Mouse (Mus musculus) liver, embryonic 13.5 days (tissue): Measurements from ENCODE around the gene A730061H03Rik. TPM values are rescaled to one million over a fixed set of nuclear protein-coding genes. Genes with fewer than 3 reads are reported as not detected.

Experiments
- ATAC-seq: fragments of 200-750 bp; cut with Nextera tagmentation; 2 replicates; pipeline ENCODE4 v1.8.0; 2017; ENCODE audit warnings: low read depth, mild to moderate bottlenecking, moderate number of reproducible peaks, moderate library complexity
- DNase-seq: peaks from one replicate; pipeline ENCODE4 v3.0.0; 2022
- H3K27ac ChIP-seq: fragments of 300-500 bp; sonication (generic); 2 replicates; pipeline ENCODE4 v1.5.1; 2015; ENCODE audit warnings: moderate library complexity, mild to moderate bottlenecking, inconsistent platforms
- H3K27me3 ChIP-seq: fragments of 300-500 bp; sonication (generic); 2 replicates; pipeline ENCODE4 v1.6.1; 2015; ENCODE audit warnings: mild to moderate bottlenecking, inconsistent platforms
- H3K36me3 ChIP-seq: fragments of 300-500 bp; sonication (generic); 2 replicates; pipeline ENCODE4 v1.6.1; 2015; ENCODE audit warnings: mild to moderate bottlenecking, inconsistent platforms
- H3K4me1 ChIP-seq: fragments of 300-500 bp; sonication (generic); replicated peaks from 2 replicates; pipeline ENCODE4 v1.6.1; 2015; ENCODE audit warnings: inconsistent platforms
- H3K4me2 ChIP-seq: fragments of 300-500 bp; sonication (generic); 2 replicates; pipeline ENCODE4 v1.6.1; 2015; ENCODE audit warnings: inconsistent platforms, mild to moderate bottlenecking, moderate library complexity
- H3K4me3 ChIP-seq: fragments of 300-500 bp; sonication (generic); replicated peaks from 2 replicates; pipeline ENCODE4 v1.5.1; 2015; ENCODE audit warnings: mild to moderate bottlenecking, inconsistent platforms
- H3K9ac ChIP-seq: fragments of 300-500 bp; sonication (generic); 2 replicates; pipeline ENCODE4 v1.6.1; 2015; ENCODE audit warnings: mild to moderate bottlenecking, inconsistent platforms
- H3K9me3 ChIP-seq: fragments of 300-500 bp; sonication (generic); replicated peaks from 2 replicates; pipeline ENCODE4 v1.6.1; 2016; ENCODE audit warnings: inconsistent platforms
- WGBS: fragments of 180-500 bp; shearing (Covaris S2); methylation state at CpG from one replicate; pipeline ENCODE4 v1.1.7; 2015; ENCODE audit not compliant: insufficient replicate concordance; 5-methylcytosine and 5-hydroxymethylcytosine counted together
- polyA plus RNA-seq: library from polyadenylated mRNA; unstranded; fragments of >200 nt; fragmentation: Nextera tagmentation; extraction: Ambion mirVana; gene quantifications from 2 replicates; pipeline ENCODE4 v1.2.1, GENCODE M21; 2015

The A730061H03Rik gene
- polyA plus RNA-seq, 1 experiment from 2014 or later: 1.6 TPM

- Histone ChIP-seq H3K4me1 (peaks cover 19% of the 10 kb centered on the region), H3K27me3 (peaks cover 90% of the 10 kb centered on the region), H3K36me3 (no peaks in the 10 kb centered on the region), H3K9ac (0 out of 2 replicates have a peak overlapping the region, but pooled peaks have one; percentile 4), H3K4me2 (0 out of 2 replicates have a peak overlapping the region, but pooled peaks have one; percentile 12), H3K4me3 (no peak overlapping the region), H3K9me3 (no peaks in the 10 kb centered on the region), H3K27ac (no peak overlapping the region; the same call in 1 of the 2 replicates)
- 16% methylated on average over 10 of the region's 10 CpGs for WGBS
- ATAC-seq (peak; percentile 72), DNase-seq (no peak)
These were observed 46.3 kb downstream of the A730061H03Rik start for GRCm38 (mm10) chr14:55513927-55514326.

GRCm38 (mm10) chr14:55511037-55511436, 49.2 kb downstream of the A730061H03Rik start:
- peaks cover 19% of the 10 kb centered on the region for H3K4me1 ChIP-seq
- DNase-seq (no peak), ATAC-seq (no peak)
- H3K27ac ChIP-seq: no peak overlapping the region
- no peak overlapping the region for H3K4me3 ChIP-seq
- WGBS: 38% methylated on average over 7 of the region's 7 CpGs
- no peaks in the 10 kb centered on the region for H3K36me3 ChIP-seq
- no peak overlapping the region for H3K4me2 ChIP-seq
- peaks cover 86% of the 10 kb centered on the region for H3K27me3 ChIP-seq
- H3K9me3 ChIP-seq: no peaks in the 10 kb centered on the region
- no peak overlapping the region for H3K9ac ChIP-seq

- H3K4me2 ChIP-seq: no peak within 1 kb of the TSS
- no peaks in the 10 kb centered on the region for H3K9me3 ChIP-seq
- H3K36me3 ChIP-seq: no peaks in the 10 kb centered on the region
- ATAC-seq (no peak), DNase-seq (no peak)
- 54% methylated on average over 18 of the region's 22 CpGs for WGBS
- no peak within 1 kb of the TSS for H3K9ac ChIP-seq
- peaks cover 79% of the 10 kb centered on the region for H3K27me3 ChIP-seq
- H3K4me3 ChIP-seq: no peak within 1 kb of the TSS
- H3K4me1 ChIP-seq: peaks cover 19% of the 10 kb centered on the region
- no peak within 1 kb of the TSS for H3K27ac ChIP-seq
These were observed 50.0 kb downstream of the A730061H03Rik start, which contains the start of gene Cpne6 for GRCm38 (mm10) chr14:55510125-55510731. Cpne6 (plus strand) TSS chr14:55510445.

Other genes with a start within 250 kb of the A730061H03Rik start
- gene Dhrs4, start 81.6 kb downstream of the A730061H03Rik start, polyA plus RNA-seq: 78.9 and 80.8 TPM in 2 replicates
- 0.55 and 0.58 TPM in 2 replicates for gene Carmil3, start 69.8 kb downstream of the A730061H03Rik start, polyA plus RNA-seq
- 0.09 TPM in 1 of 2 replicates, not detected in the other for gene Cpne6, start 50.0 kb downstream of the A730061H03Rik start, polyA plus RNA-seq
- gene Nrl, start 35.4 kb downstream of the A730061H03Rik start, polyA plus RNA-seq: not detected in 2 replicates
- gene Pck2, start 20.1 kb downstream of the A730061H03Rik start, polyA plus RNA-seq: 32.2 and 34.5 TPM in 2 replicates
- gene Dcaf11, start 400 bp downstream of the A730061H03Rik start, polyA plus RNA-seq: 48.9 and 59.1 TPM in 2 replicates
- gene Fitm1, start 15.2 kb upstream of the A730061H03Rik start, polyA plus RNA-seq: 0.51 and 0.53 TPM in 2 replicates
- 103 and 111 TPM in 2 replicates for gene Psme1, start 17.7 kb upstream of the A730061H03Rik start, polyA plus RNA-seq
- 31.9 and 35.8 TPM in 2 replicates for gene Emc9, start 24.9 kb upstream of the A730061H03Rik start, polyA plus RNA-seq
- gene Psme2, start 30.7 kb upstream of the A730061H03Rik start, polyA plus RNA-seq: 202 and 224 TPM in 2 replicates
- 9.0 and 12.6 TPM in 2 replicates for gene Rnf31, start 31.3 kb upstream of the A730061H03Rik start, polyA plus RNA-seq
- 14.8 and 16.4 TPM in 2 replicates for gene Irf9, start 43.2 kb upstream of the A730061H03Rik start, polyA plus RNA-seq
- 1.6 and 1.7 TPM in 2 replicates for gene Rec8, start 57.6 kb upstream of the A730061H03Rik start, polyA plus RNA-seq
- 35.2 and 36.5 TPM in 2 replicates for gene Ipo4, start 75.6 kb upstream of the A730061H03Rik start, polyA plus RNA-seq
- 1.4 and 1.7 TPM in 2 replicates for gene Gm49378, start 77.5 kb upstream of the A730061H03Rik start, polyA plus RNA-seq
- gene Tm9sf1, start 83.4 kb upstream of the A730061H03Rik start, polyA plus RNA-seq: 53.3 and 59.4 TPM in 2 replicates
- gene Tssk4, start 89.8 kb upstream of the A730061H03Rik start, polyA plus RNA-seq: 0.16 and 0.27 TPM in 2 replicates
- gene Mdp1, start 100.1 kb upstream of the A730061H03Rik start, polyA plus RNA-seq: 23.1 and 24.2 TPM in 2 replicates
- 29.6 and 33.0 TPM in 2 replicates for gene Gmpr2, start 111.5 kb upstream of the A730061H03Rik start, polyA plus RNA-seq
- gene Nedd8, start 111.7 kb upstream of the A730061H03Rik start, polyA plus RNA-seq: 325 TPM in 2 replicates
- gene Tinf2, start 121.4 kb upstream of the A730061H03Rik start, polyA plus RNA-seq: 21.1 and 26.3 TPM in 2 replicates
- gene Tgm1, start 153.5 kb upstream of the A730061H03Rik start, polyA plus RNA-seq: 1.5 and 2.0 TPM in 2 replicates
- gene Rabggta, start 161.9 kb upstream of the A730061H03Rik start, polyA plus RNA-seq: 12.9 and 14.7 TPM in 2 replicates
- gene Dhrs1, start 185.3 kb upstream of the A730061H03Rik start, polyA plus RNA-seq: 36.1 and 36.4 TPM in 2 replicates
- gene Nop9, start 185.3 kb upstream of the A730061H03Rik start, polyA plus RNA-seq: 41.9 and 42.8 TPM in 2 replicates
- gene Cideb, start 198.1 kb upstream of the A730061H03Rik start, polyA plus RNA-seq: 21.1 and 21.3 TPM in 2 replicates
- 0.92 and 1.3 TPM in 2 replicates for gene Ltb4r2, start 201.0 kb upstream of the A730061H03Rik start, polyA plus RNA-seq
- gene Ltb4r1, start 205.6 kb upstream of the A730061H03Rik start, polyA plus RNA-seq: 4.4 and 4.6 TPM in 2 replicates
- 1.8 and 2.2 TPM in 2 replicates for gene Adcy4, start 223.7 kb upstream of the A730061H03Rik start, polyA plus RNA-seq
- 20.4 and 22.1 TPM in 2 replicates for gene Ripk3, start 228.5 kb upstream of the A730061H03Rik start, polyA plus RNA-seq